Mouse (Mus musculus): ENCODE measurements around the gene Plau. TPM values are rescaled to one million over a fixed set of nuclear protein-coding genes. Genes with fewer than 3 reads are reported as not detected.

Plau gene
- polyA plus RNA-seq, 1 experiment from 2014 or later, result 0.23 TPM

- WGBS, result 33% methylated on average over 4 of the region's 4 CpGs
- no peak overlapping the region for H3K27ac ChIP-seq
- no peaks in the 10 kb centered on the region for H3K36me3 ChIP-seq (replicated peaks)
- H3K4me3 ChIP-seq, result no peak overlapping the region
- no peaks in the 10 kb centered on the region for H3K4me1 ChIP-seq
- H3K9ac ChIP-seq, result no peak overlapping the region
- H3K9me3 ChIP-seq, result no peaks in the 10 kb centered on the region
- no peak for ATAC-seq (replicated peaks)
- H3K4me2 ChIP-seq, result no peak overlapping the region
- H3K27me3 ChIP-seq (replicated peaks), result no peaks in the 10 kb centered on the region
Observed at GRCm38 (mm10) chr14:20886266-20886665, 49.8 kb downstream of the Plau start.

- ATAC-seq (replicated peaks), result no peak
- H3K4me1 ChIP-seq, result no peaks in the 10 kb centered on the region
- no peaks in the 10 kb centered on the region for H3K27me3 ChIP-seq (replicated peaks)
- no peak overlapping the region for H3K4me3 ChIP-seq
- no peaks in the 10 kb centered on the region for H3K36me3 ChIP-seq (replicated peaks)
- no peaks in the 10 kb centered on the region for H3K9me3 ChIP-seq
- no peak overlapping the region for H3K4me2 ChIP-seq
- H3K27ac ChIP-seq, result no peak overlapping the region
- 89% methylated on average over 7 of the region's 7 CpGs for WGBS
- no peak overlapping the region for H3K9ac ChIP-seq
Observed at GRCm38 (mm10) chr14:20887541-20888085, 51.2 kb downstream of the Plau start.

GRCm38 (mm10) chr14:20891941-20892402 lies 55.5 kb downstream of the Plau start:
- WGBS, result 35% methylated on average over 9 of the region's 9 CpGs
- H3K9me3 ChIP-seq, result no peaks in the 10 kb centered on the region
- no peak overlapping the region for H3K4me2 ChIP-seq
- H3K4me1 ChIP-seq, result no peaks in the 10 kb centered on the region
- H3K9ac ChIP-seq, result no peak overlapping the region
- no peak overlapping the region for H3K27ac ChIP-seq
- H3K27me3 ChIP-seq (replicated peaks), result no peaks in the 10 kb centered on the region
- H3K4me3 ChIP-seq, result no peak overlapping the region
- ATAC-seq (replicated peaks), result 0 out of 2 replicates have a peak, but pooled peaks have one; percentile 37
- no peaks in the 10 kb centered on the region for H3K36me3 ChIP-seq (replicated peaks)

Other genes with a start within 250 kb of the Plau start
- gene Usp54, start 195.6 kb upstream of the Plau start, polyA plus RNA-seq (2015; fragmentation: Nextera tagmentation; extraction: Ambion mirVana), result 13.4 and 14.5 TPM in 2 replicates
- gene Myoz1, start 180.1 kb upstream of the Plau start, polyA plus RNA-seq (2015; fragmentation: Nextera tagmentation; extraction: Ambion mirVana), result 0.17 and 0.50 TPM in 2 replicates
- 0.14 and 0.23 TPM in 2 replicates for gene Synpo2l, start 168.3 kb upstream of the Plau start, polyA plus RNA-seq (2015; fragmentation: Nextera tagmentation; extraction: Ambion mirVana)
- 97.2 and 101 TPM in 2 replicates for gene Sec24c, start 162.4 kb upstream of the Plau start, polyA plus RNA-seq (2015; fragmentation: Nextera tagmentation; extraction: Ambion mirVana)
- gene Fut11, start 141.7 kb upstream of the Plau start, polyA plus RNA-seq (2015; fragmentation: Nextera tagmentation; extraction: Ambion mirVana), result 30.0 and 30.7 TPM in 2 replicates
- gene Chchd1, start 133.7 kb upstream of the Plau start, polyA plus RNA-seq (2015; fragmentation: Nextera tagmentation; extraction: Ambion mirVana), result 153 and 165 TPM in 2 replicates
- gene Zswim8, start 129.1 kb upstream of the Plau start, polyA plus RNA-seq (2015; fragmentation: Nextera tagmentation; extraction: Ambion mirVana), result 56.5 and 57.8 TPM in 2 replicates
- 19.4 and 19.9 TPM in 2 replicates for gene Ndst2, start 102.1 kb upstream of the Plau start, polyA plus RNA-seq (2015; fragmentation: Nextera tagmentation; extraction: Ambion mirVana)
- gene Camk2g, start 42.6 kb upstream of the Plau start, polyA plus RNA-seq (2015; fragmentation: Nextera tagmentation; extraction: Ambion mirVana), result 140 and 144 TPM in 2 replicates
- 12.2 and 12.8 TPM in 2 replicates for gene Vcl, start 92.7 kb downstream of the Plau start, polyA plus RNA-seq (2015; fragmentation: Nextera tagmentation; extraction: Ambion mirVana)
- 78.2 and 80.9 TPM in 2 replicates for gene Ap3m1, start 215.8 kb downstream of the Plau start, polyA plus RNA-seq (2015; fragmentation: Nextera tagmentation; extraction: Ambion mirVana)
- 34.8 and 38.4 TPM in 2 replicates for gene Adk, start 215.9 kb downstream of the Plau start, polyA plus RNA-seq (2015; fragmentation: Nextera tagmentation; extraction: Ambion mirVana)

All from midbrain, embryonic 15.5 days (tissue).